Mouse (Mus musculus) intestine, embryonic 16.5 days (tissue): ENCODE measurements around the gene Ripor1. TPM values are rescaled to one million over a fixed set of nuclear protein-coding genes. Genes with fewer than 3 reads are reported as not detected.
A peak's percentile ranks its signal among the peaks of the same experiment; 100 is the strongest.

Experiments used
- ATAC-seq: fragments of 200-750 bp; cut with Nextera tagmentation; 2 replicates; pipeline ENCODE4 v1.8.0; 2017; ENCODE audit warnings: moderate TSS enrichment, moderate library complexity
- H3K27ac ChIP-seq: fragments of 300-500 bp; sonication (generic); 2 replicates; pipeline ENCODE4 v1.5.1; 2014; ENCODE audit warnings: mild to moderate bottlenecking, low read length
- H3K27me3 ChIP-seq: fragments of 300-500 bp; sonication (generic); replicated peaks from 2 replicates; pipeline ENCODE4 v1.6.1; 2014; ENCODE audit warnings: low read length, control low read depth, mixed read lengths; ENCODE audit not compliant: control insufficient read depth, insufficient read depth
- H3K36me3 ChIP-seq: fragments of 300-500 bp; sonication (generic); 2 replicates; pipeline ENCODE4 v1.6.1; 2014; ENCODE audit warnings: low read length, control low read depth; ENCODE audit not compliant: control insufficient read depth, insufficient read depth
- H3K4me1 ChIP-seq: fragments of 300-500 bp; sonication (generic); 2 replicates; pipeline ENCODE4 v1.6.1; 2014; ENCODE audit warnings: low read length, control low read depth, mixed read lengths; ENCODE audit not compliant: control insufficient read depth, insufficient read depth
- H3K4me2 ChIP-seq: fragments of 300-500 bp; sonication (generic); 2 replicates; pipeline ENCODE4 v1.6.1; 2014; ENCODE audit warnings: low read depth, low read length, control low read depth
- H3K4me3 ChIP-seq: fragments of 300-500 bp; sonication (generic); 2 replicates; pipeline ENCODE4 v1.5.1; 2014; ENCODE audit warnings: mild to moderate bottlenecking, low read length
- H3K9ac ChIP-seq: fragments of 300-500 bp; sonication (generic); 2 replicates; pipeline ENCODE4 v1.6.1; 2014; ENCODE audit warnings: low read depth, low read length
- H3K9me3 ChIP-seq: fragments of 300-500 bp; sonication (generic); 2 replicates; pipeline ENCODE4 v1.6.1; 2016; ENCODE audit warnings: low read length, control low read depth; ENCODE audit not compliant: control insufficient read depth
- WGBS: fragments of 180-500 bp; shearing (Covaris S2); extraction: QIAGEN DNeasy Blood & Tissue Kit; methylation state at CpG from one replicate; pipeline ENCODE4 v1.1.7; 2014; 5-methylcytosine and 5-hydroxymethylcytosine counted together
- microRNA counts: library from miRNA; unstranded; fragments of <30 nt; microRNA quantifications from one replicate; lab custom pipeline; 2016
- microRNA-seq: library from miRNA; unstranded; fragments of <30 nt; microRNA quantifications from one replicate; pipeline ENCODE4, GENCODE M21; 2016
- polyA plus RNA-seq: library from polyadenylated mRNA; unstranded; fragments of >200 nt; fragmentation: Nextera tagmentation; extraction: Ambion mirVana; gene quantifications from 2 replicates; pipeline ENCODE4 v1.2.1, GENCODE M21; 2015

The Ripor1 gene
- polyA plus RNA-seq, 1 experiment from 2014 or later, result 17.1 TPM

GRCm38 (mm10) chr8:105657641-105658040, 52.6 kb downstream of the Ripor1 start:
- Histone ChIP-seq H3K27me3 (no peaks in the 10 kb centered on the region), H3K4me3 (no peak overlapping the region), H3K4me1 (no peaks in the 10 kb centered on the region), H3K4me2 (no peak overlapping the region), H3K9me3 (no peaks in the 10 kb centered on the region), H3K36me3 (peaks cover 8% of the 10 kb centered on the region), H3K9ac (no peak overlapping the region), H3K27ac (no peak overlapping the region)
- ATAC-seq, result no peak

DNA sequence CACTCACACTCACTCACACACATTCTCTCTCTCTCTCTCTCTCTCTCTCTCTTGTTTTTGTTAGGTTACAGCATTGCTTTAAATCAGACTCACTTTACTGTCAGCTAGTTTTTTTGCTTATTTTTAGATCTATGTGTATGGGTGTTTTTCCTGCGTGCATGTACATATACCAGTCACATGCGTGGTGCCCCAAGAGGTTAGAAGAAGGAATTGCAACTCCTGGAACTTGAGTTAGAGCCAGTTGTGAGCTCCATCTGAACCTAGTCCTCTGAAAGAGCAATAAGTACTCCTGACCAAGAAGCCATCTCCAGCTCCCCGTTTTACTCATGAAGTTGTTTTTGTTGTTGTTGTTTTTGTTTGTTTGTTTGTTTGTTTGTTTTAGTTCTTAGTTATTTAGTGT, 56.1 kb downstream of the Ripor1 start:
- H3K4me2 ChIP-seq, result no peak overlapping the region
- no peak overlapping the region for H3K27ac ChIP-seq
- peaks cover 16% of the 10 kb centered on the region; the same call in 1 of the 2 replicates for H3K36me3 ChIP-seq
- no peaks in the 10 kb centered on the region for H3K9me3 ChIP-seq
- H3K27me3 ChIP-seq, result no peaks in the 10 kb centered on the region
- 73% methylated on average over 3 of the region's 3 CpGs for WGBS
- no peak overlapping the region for H3K9ac ChIP-seq
- no peak for ATAC-seq
- no peak overlapping the region for H3K4me3 ChIP-seq
- no peaks in the 10 kb centered on the region for H3K4me1 ChIP-seq

MicroRNAs within 50 kb of the gene (microRNA counts, 519-probe panel; counts per million panel counts)
- 2,385 counts per million, percentile 57 among the panel's probes with 10 or more counts for microRNA mmu-miR-1966 (lab: Ali Mortazavi, UCI)

Small RNA genes lying within 50 kb of the gene (microRNA-seq; reads per million reads assigned to microRNA genes)
- gene Mir1966, result not detected

Other genes starting within 250 kb of the Ripor1 start
- gene Plekhg4, start 232.0 kb upstream of the Ripor1 start, polyA plus RNA-seq, result 0.06 and 0.15 TPM in 2 replicates
- 0.04 TPM in 1 of 2 replicates, not detected in the other for gene Kctd19, start 191.8 kb upstream of the Ripor1 start, polyA plus RNA-seq
- gene Lrrc36, start 191.7 kb upstream of the Ripor1 start, polyA plus RNA-seq, result 0.07 TPM in 1 of 2 replicates, not detected in the other
- gene Tppp3, start 133.7 kb upstream of the Ripor1 start, polyA plus RNA-seq, result 41.9 and 42.3 TPM in 2 replicates
- 17.5 and 18.5 TPM in 2 replicates for gene Zdhhc1, start 108.4 kb upstream of the Ripor1 start, polyA plus RNA-seq
- gene Hsd11b2, start 86.5 kb upstream of the Ripor1 start, polyA plus RNA-seq, result 1.9 and 2.3 TPM in 2 replicates
- 115 and 125 TPM in 2 replicates for gene Atp6v0d1, start 39.2 kb upstream of the Ripor1 start, polyA plus RNA-seq
- 73.7 and 86.4 TPM in 2 replicates for gene Ctcf, start 31.3 kb downstream of the Ripor1 start, polyA plus RNA-seq
- gene Agrp, start 32.1 kb downstream of the Ripor1 start, polyA plus RNA-seq, result 0.66 and 0.92 TPM in 2 replicates
- 0.64 and 0.79 TPM in 2 replicates for gene Carmil2, start 81.0 kb downstream of the Ripor1 start, polyA plus RNA-seq
- 53.0 and 55.0 TPM in 2 replicates for gene Acd, start 95.8 kb downstream of the Ripor1 start, polyA plus RNA-seq
- gene Pard6a, start 95.9 kb downstream of the Ripor1 start, polyA plus RNA-seq, result 12.0 and 12.6 TPM in 2 replicates
- gene 4933405L10Rik, start 102.4 kb downstream of the Ripor1 start, polyA plus RNA-seq, result not detected in 2 replicates
- 11.2 and 13.6 TPM in 2 replicates for gene Enkd1, start 103.0 kb downstream of the Ripor1 start, polyA plus RNA-seq
- 8.7 and 10.9 TPM in 2 replicates for gene Gfod2, start 153.4 kb downstream of the Ripor1 start, polyA plus RNA-seq
- 7.1 and 8.2 TPM in 2 replicates for gene Ranbp10, start 222.1 kb downstream of the Ripor1 start, polyA plus RNA-seq
- gene Tsnaxip1, start 222.5 kb downstream of the Ripor1 start, polyA plus RNA-seq, result not detected in 2 replicates
- gene Cenpt, start 248.0 kb downstream of the Ripor1 start, polyA plus RNA-seq, result 25.5 and 28.9 TPM in 2 replicates
- gene Thap11, start 249.9 kb downstream of the Ripor1 start, polyA plus RNA-seq, result 49.4 and 49.6 TPM in 2 replicates